Mouse (Mus musculus): Measurements from ENCODE around the gene Pigv. TPM values are rescaled to one million over a fixed set of nuclear protein-coding genes. Genes with fewer than 3 reads are reported as not detected.

Pigv gene
- polyA plus RNA-seq, 1 experiment from 2014 or later, result 16.9 TPM

DNA sequence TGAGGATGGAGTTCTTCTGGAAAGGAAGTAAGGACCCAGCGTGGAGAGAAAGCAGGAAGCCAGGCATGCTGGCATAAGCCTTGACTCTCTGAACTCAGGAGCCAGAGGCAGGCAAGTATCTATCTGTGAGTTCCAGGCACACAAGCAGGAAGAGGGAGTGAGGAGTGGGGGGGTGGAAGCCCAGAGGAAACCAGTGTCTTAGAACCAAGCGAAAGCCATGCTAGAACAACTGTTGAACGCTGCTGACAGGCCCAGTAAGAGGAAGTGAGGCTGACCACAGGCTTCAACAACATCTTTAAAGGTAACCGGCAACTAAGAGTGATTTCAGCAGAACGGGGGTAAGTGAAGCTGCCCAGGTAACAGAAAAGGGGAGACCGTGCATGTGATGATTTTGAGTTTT lies 6.2 kb downstream of the Pigv start:
- Histone ChIP-seq H3K9me3 (ENCODE audit: control insufficient read depth, low read length) (no peaks in the 10 kb centered on the region), H3K9ac (ENCODE audit: low read depth, low read length) (no peak overlapping the region), H3K4me1 (ENCODE audit: control insufficient read depth, insufficient read depth, low read length) (peaks cover 13% of the 10 kb centered on the region), H3K36me3 (ENCODE audit: control insufficient read depth, insufficient read depth, low read length) (peaks cover 24% of the 10 kb centered on the region), H3K4me3 (ENCODE audit: low read length) (no peak overlapping the region), H3K27ac (ENCODE audit: low read depth, low read length) (no peak overlapping the region), H3K4me2 (replicated peaks; ENCODE audit: low read depth, low read length) (no peak overlapping the region), H3K27me3 (ENCODE audit: control insufficient read depth, insufficient read depth, low read length) (no peaks in the 10 kb centered on the region)
- ATAC-seq (ENCODE audit: low FRiP score, low TSS enrichment), result no peak
- 79% methylated on average over 6 of the region's 6 CpGs for WGBS

DNA sequence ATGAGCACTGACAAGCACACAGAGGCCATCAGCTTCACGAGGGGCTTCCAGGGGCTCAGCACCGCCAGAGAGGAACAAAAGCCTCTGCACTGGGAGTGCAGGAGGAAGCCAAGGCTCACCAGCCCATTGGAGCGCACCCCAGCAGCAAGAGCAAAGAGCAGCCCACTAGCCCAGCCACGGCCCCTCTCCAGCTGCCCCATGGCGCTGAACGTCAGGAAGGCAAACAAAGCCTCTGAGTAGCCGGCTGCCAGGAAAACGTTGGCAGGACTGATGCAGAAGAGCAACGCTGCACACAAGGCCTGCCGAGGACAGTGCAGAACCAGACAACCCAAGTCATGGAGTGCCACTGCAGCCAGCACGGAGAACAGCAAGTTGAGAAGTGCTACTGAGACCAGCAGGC lies 7.3 kb downstream of the Pigv start:
- Histone ChIP-seq H3K4me3 (ENCODE audit: low read length) (no peak overlapping the region), H3K27me3 (ENCODE audit: control insufficient read depth, insufficient read depth, low read length) (no peaks in the 10 kb centered on the region), H3K27ac (ENCODE audit: low read depth, low read length) (no peak overlapping the region), H3K9ac (ENCODE audit: low read depth, low read length) (0 out of 2 replicates have a peak overlapping the region, but pooled peaks have one; percentile 12), H3K36me3 (ENCODE audit: control insufficient read depth, insufficient read depth, low read length) (peaks cover 24% of the 10 kb centered on the region), H3K4me2 (replicated peaks; ENCODE audit: low read depth, low read length) (no peak overlapping the region), H3K4me1 (ENCODE audit: control insufficient read depth, insufficient read depth, low read length) (peaks cover 16% of the 10 kb centered on the region), H3K9me3 (ENCODE audit: control insufficient read depth, low read length) (no peaks in the 10 kb centered on the region)
- 80% methylated on average over 11 of the region's 11 CpGs for WGBS
- ATAC-seq (ENCODE audit: low FRiP score, low TSS enrichment), result no peak

DNA sequence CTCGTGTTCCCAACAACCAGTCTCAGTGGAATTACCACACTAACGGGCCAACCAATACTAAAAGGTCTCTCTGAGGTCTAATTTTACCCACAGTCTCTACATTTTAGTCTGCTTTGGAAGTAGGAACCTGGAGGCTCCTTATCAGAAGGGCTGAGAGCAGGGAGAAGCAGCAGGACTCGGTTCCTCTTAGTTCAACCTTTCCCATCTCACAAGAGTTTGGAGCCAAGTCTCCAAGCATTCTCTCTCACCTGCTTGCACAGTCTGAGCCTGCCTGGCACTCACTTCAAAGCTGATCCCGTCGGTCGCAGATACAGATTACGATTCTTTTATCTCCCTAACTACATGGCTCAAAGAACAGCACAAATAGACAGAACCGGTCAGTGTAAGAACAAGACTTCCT lies 9.5 kb downstream of the Pigv start:
- H3K9me3 ChIP-seq (ENCODE audit: control insufficient read depth, low read length), result no peaks in the 10 kb centered on the region
- H3K4me2 ChIP-seq (replicated peaks; ENCODE audit: low read depth, low read length), result no peak overlapping the region
- peaks cover 24% of the 10 kb centered on the region for H3K36me3 ChIP-seq (ENCODE audit: control insufficient read depth, insufficient read depth, low read length)
- H3K27ac ChIP-seq (ENCODE audit: low read depth, low read length), result no peak overlapping the region
- H3K4me1 ChIP-seq (ENCODE audit: control insufficient read depth, insufficient read depth, low read length), result peaks cover 30% of the 10 kb centered on the region
- no peak overlapping the region for H3K9ac ChIP-seq (ENCODE audit: low read depth, low read length)
- no peaks in the 10 kb centered on the region for H3K27me3 ChIP-seq (ENCODE audit: control insufficient read depth, insufficient read depth, low read length)
- no peak overlapping the region for H3K4me3 ChIP-seq (ENCODE audit: low read length)
- WGBS, result 85% methylated on average over 8 of the region's 8 CpGs
- ATAC-seq (ENCODE audit: low FRiP score, low TSS enrichment), result no peak

DNA sequence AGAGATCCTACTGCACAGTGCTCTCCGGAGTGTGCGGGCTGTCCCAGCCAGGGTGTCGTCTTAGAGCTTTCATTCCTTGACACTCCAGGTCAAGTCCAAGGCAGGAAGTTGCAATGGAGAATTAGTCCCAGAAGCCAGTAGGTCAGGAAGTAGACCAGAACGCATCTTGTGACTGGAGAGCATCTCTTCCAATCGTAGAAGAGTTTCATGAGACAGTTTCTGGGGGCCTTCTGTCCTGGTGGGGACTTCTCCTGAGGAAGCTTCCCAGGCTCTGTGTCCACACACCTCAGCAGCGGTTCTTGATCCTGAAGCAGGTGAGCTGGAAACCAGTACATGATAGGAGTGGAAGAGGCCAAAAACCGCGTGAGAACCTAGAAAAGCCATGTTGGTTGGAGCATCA lies 10.0 kb downstream of the Pigv start:
- Histone ChIP-seq H3K9me3 (ENCODE audit: control insufficient read depth, low read length) (no peaks in the 10 kb centered on the region), H3K9ac (ENCODE audit: low read depth, low read length) (no peak overlapping the region), H3K4me1 (ENCODE audit: control insufficient read depth, insufficient read depth, low read length) (peaks cover 30% of the 10 kb centered on the region), H3K27ac (ENCODE audit: low read depth, low read length) (no peak overlapping the region), H3K4me3 (ENCODE audit: low read length) (no peak overlapping the region), H3K36me3 (ENCODE audit: control insufficient read depth, insufficient read depth, low read length) (peaks cover 24% of the 10 kb centered on the region), H3K27me3 (ENCODE audit: control insufficient read depth, insufficient read depth, low read length) (no peaks in the 10 kb centered on the region), H3K4me2 (replicated peaks; ENCODE audit: low read depth, low read length) (no peak overlapping the region)
- ATAC-seq (ENCODE audit: low FRiP score, low TSS enrichment), result no peak
- WGBS, result 83% methylated on average over 8 of the region's 8 CpGs

DNA sequence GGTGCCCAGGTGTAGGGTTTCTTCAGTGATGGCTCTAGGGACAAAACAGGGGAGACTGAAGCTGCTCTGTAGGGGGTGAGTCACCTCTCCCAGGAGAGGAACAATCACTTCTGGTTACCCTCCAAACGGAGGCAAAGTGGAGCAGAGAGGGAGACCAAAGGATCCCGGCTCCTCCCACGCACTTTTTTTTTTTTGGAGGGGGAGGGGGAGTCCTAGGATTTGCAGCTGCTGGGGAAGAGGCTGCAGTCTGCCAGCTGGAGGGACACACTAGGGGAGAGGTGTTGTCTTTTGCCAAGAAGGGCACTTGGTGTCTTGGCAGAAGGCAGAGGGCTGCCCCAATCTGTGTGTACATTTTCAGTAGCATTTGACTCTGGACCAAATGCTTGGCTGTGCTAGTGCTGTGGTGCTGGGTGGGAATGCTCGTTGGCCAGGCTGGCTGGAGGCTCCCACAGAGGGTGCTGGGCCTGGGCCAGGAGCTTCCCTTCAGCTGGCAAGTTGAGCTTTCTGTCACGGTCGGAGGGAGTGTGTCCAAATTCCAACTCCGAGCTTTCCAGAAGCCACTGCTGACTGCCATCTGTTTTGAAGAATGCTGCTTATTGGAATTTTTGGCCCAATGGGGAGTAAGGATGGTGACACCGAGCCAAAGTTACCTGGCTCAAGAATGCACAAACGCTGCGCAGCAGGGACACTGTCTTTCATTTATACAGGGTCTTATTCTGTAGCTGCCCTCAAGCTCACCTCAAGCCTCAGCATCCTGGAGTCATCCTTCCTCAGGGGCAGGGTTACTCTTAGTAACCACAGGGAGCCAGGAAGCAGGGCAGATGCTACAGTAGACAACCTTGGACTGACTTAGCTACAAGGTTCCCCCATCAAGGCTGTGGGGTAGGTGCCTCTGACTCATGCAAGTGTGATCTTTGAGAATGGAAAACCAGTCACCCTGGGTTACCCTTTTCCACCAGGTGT lies 12.0 kb downstream of the Pigv start:
- WGBS, result 11% methylated on average over 10 of the region's 10 CpGs

DNA sequence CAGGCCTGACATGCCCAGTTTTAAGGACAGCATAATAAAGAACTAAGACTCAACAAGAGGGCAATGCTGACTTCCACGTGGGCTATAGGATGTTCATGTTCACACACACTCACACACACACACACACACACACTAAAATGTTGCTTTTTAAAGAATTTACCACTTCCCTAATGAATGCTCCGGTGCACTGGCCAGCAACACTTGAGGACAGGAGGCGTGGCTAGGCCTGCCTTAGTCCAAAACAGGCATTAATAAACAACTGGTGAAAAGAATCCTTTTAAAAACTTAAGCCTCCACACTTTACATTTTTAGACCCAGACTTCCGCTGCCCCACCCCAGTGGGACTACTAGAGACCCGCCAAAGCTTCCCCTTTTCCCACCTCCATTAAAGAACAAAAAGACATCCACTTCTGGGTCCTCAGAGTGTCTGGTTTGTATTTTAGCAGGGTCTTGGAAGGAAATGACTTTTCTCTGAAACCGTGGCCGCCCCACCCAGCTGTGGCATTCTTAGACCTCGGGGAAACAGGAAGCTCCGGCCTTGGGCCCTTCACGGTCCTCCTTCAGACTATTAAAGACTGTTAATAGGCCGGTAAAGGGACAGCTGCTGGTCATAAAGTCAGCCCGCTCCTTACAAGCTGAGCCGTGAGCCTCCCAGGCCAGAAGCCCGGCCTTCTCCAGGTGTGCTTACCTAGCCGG lies 12.8 kb downstream of the Pigv start:
- Histone ChIP-seq H3K36me3 (ENCODE audit: control insufficient read depth, insufficient read depth, low read length) (peaks cover 10% of the 10 kb centered on the region), H3K4me2 (replicated peaks; ENCODE audit: low read depth, low read length) (peak overlapping the region; percentile 49), H3K9me3 (ENCODE audit: control insufficient read depth, low read length) (no peaks in the 10 kb centered on the region), H3K4me3 (ENCODE audit: low read length) (peak overlapping the region; percentile 27), H3K27me3 (ENCODE audit: control insufficient read depth, insufficient read depth, low read length) (no peaks in the 10 kb centered on the region), H3K27ac (ENCODE audit: low read depth, low read length) (peak overlapping the region; percentile 96), H3K9ac (ENCODE audit: low read depth, low read length) (peak overlapping the region; percentile 51), H3K4me1 (ENCODE audit: control insufficient read depth, insufficient read depth, low read length) (peaks cover 34% of the 10 kb centered on the region)
- 6% methylated on average over 15 of the region's 15 CpGs for WGBS
- ATAC-seq (ENCODE audit: low FRiP score, low TSS enrichment), result peak; percentile 20; the same call in 1 of the 2 replicates

More for the DNA sequence above, 12.0 kb downstream of the Pigv start:
- Histone ChIP-seq H3K9me3 (ENCODE audit: control insufficient read depth, low read length) (no peaks in the 10 kb centered on the region), H3K4me3 (ENCODE audit: low read length) (peak overlapping the region; percentile 27), H3K4me2 (replicated peaks; ENCODE audit: low read depth, low read length) (peak overlapping the region; percentile 49), H3K27me3 (ENCODE audit: control insufficient read depth, insufficient read depth, low read length) (no peaks in the 10 kb centered on the region), H3K4me1 (ENCODE audit: control insufficient read depth, insufficient read depth, low read length) (peaks cover 34% of the 10 kb centered on the region), H3K36me3 (ENCODE audit: control insufficient read depth, insufficient read depth, low read length) (peaks cover 17% of the 10 kb centered on the region), H3K27ac (ENCODE audit: low read depth, low read length) (peak overlapping the region; percentile 96), H3K9ac (ENCODE audit: low read depth, low read length) (peak overlapping the region; percentile 51)
- peak; percentile 33 for ATAC-seq (ENCODE audit: low FRiP score, low TSS enrichment)

DNA sequence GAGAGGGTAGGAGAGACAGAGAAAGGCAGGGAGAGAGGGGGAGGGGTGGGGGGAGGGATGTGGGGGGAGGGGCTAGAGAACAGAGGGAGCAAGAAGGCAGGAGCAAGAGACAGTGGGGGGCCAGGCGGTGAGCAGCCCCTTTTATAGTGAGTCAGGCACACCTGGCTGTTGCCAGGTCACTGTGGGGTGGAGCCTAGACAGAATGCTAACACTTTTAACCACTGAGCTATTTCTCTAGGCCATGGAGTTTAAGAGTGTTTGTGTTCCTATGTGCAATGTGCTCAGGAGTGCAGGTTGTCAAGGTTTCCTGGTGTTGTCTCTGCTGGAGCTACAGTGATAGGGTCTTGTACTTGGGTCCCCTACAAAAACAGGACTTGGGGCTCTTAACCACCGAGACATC lies 13.7 kb downstream of the Pigv start:
- no peak overlapping the region for H3K4me3 ChIP-seq (ENCODE audit: low read length)
- WGBS, result 40% methylated on average over 2 of the region's 2 CpGs
- peak overlapping the region; percentile 96; the same call in 1 of the 2 replicates for H3K27ac ChIP-seq (ENCODE audit: low read depth, low read length)
- H3K4me2 ChIP-seq (replicated peaks; ENCODE audit: low read depth, low read length), result peak overlapping the region; percentile 49
- H3K36me3 ChIP-seq (ENCODE audit: control insufficient read depth, insufficient read depth, low read length), result peaks cover 8% of the 10 kb centered on the region; the same call in 1 of the 2 replicates
- H3K9me3 ChIP-seq (ENCODE audit: control insufficient read depth, low read length), result no peaks in the 10 kb centered on the region
- H3K9ac ChIP-seq (ENCODE audit: low read depth, low read length), result no peak overlapping the region
- H3K4me1 ChIP-seq (ENCODE audit: control insufficient read depth, insufficient read depth, low read length), result peaks cover 34% of the 10 kb centered on the region
- no peaks in the 10 kb centered on the region for H3K27me3 ChIP-seq (ENCODE audit: control insufficient read depth, insufficient read depth, low read length)
- no peak for ATAC-seq (ENCODE audit: low FRiP score, low TSS enrichment)

DNA sequence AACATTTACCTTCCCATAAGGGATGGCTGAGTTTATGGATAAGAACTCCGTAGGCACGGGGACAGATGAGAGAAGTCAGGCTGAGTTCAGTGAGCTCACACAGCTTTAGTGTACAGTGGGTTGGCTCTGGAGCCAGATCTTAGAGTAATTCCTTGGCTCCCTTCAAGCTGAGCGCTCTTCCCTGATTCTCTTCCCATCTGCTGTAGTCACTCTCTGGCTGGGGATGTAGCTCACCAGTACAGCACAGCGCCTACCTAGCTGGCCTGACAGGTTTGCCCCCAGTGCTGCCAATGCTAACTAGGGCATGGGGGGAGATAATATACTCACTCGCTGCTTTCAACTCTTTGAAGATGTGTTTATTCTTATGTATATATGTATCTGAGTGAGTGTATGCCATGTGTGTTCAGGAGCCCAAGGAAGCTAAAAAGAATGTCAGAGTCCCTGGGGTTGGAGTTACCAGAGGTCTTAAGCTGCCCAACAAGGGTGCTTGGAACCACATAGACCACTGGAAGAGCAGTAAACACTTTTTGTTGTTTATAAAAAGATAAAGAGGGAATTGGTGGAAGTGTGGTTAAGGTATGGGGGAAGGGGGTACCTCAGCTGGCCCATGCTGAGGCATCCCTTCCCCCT lies 14.5 kb downstream of the Pigv start:
- no peaks in the 10 kb centered on the region for H3K27me3 ChIP-seq (ENCODE audit: control insufficient read depth, insufficient read depth, low read length)
- no peak overlapping the region; the same call in 1 of the 2 replicates for H3K9ac ChIP-seq (ENCODE audit: low read depth, low read length)
- no peak overlapping the region for H3K4me2 ChIP-seq (replicated peaks; ENCODE audit: low read depth, low read length)
- peaks cover 34% of the 10 kb centered on the region for H3K4me1 ChIP-seq (ENCODE audit: control insufficient read depth, insufficient read depth, low read length)
- H3K36me3 ChIP-seq (ENCODE audit: control insufficient read depth, insufficient read depth, low read length), result peaks cover 8% of the 10 kb centered on the region; the same call in 1 of the 2 replicates
- no peak overlapping the region for H3K27ac ChIP-seq (ENCODE audit: low read depth, low read length)
- H3K9me3 ChIP-seq (ENCODE audit: control insufficient read depth, low read length), result no peaks in the 10 kb centered on the region
- 75% methylated on average over 5 of the region's 5 CpGs for whole genome bisulfite sequencing
- no peak for ATAC-seq (ENCODE audit: low FRiP score, low TSS enrichment)
- no peak overlapping the region for H3K4me3 ChIP-seq (ENCODE audit: low read length)

Measured in kidney, embryonic 14.5 days (tissue).